Mouse (Mus musculus) testis, postnatal 10 days (tissue): ENCODE data around the gene Lrrc66.

ENCODE experiments used
- DNase-seq: peaks from one replicate; pipeline ENCODE4 v3.0.0; 2021; ENCODE audit warnings: low spot score

Lrrc66 gene

DNA sequence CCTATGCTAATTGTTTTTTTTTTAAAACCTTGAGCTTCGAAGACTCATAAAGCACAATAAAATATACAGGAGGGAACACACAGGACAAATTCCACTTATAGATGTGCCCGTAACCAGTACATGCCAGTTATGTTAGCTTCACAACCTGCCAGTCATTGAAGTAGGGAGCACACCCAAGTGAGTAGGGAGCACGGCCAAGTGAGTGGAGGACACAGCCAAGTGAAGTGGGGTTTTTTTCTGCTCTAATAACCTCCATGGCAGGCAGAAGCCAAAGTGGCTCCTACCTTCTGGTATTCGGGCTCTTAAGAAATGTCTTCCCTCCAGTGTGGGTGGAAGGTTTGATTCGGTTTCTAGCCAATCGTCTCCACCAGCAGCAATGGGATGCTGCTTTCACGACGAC, 19.0 kb downstream of the Lrrc66 start:
- no peak for DNase-seq

DNA sequence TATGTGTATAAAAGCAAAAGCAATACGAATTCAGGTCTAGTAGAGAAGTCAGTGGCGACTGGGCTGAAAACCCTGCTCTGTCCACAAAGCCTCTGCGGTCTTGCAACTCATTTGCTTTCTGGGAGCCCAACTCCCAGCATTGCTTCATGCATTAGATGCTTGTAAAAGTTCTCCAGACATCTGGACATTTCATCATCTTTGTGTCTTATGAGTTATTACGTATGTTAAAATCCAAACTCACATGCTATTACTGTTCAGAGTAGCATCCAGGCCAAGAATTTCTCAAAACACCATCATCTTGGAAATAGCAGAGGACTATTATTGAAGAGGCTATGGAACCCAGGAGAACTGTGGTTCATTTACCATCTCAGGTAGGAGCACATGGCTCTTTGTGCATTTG, 21.3 kb downstream of the Lrrc66 start:
- no peak for DNase-seq

DNA sequence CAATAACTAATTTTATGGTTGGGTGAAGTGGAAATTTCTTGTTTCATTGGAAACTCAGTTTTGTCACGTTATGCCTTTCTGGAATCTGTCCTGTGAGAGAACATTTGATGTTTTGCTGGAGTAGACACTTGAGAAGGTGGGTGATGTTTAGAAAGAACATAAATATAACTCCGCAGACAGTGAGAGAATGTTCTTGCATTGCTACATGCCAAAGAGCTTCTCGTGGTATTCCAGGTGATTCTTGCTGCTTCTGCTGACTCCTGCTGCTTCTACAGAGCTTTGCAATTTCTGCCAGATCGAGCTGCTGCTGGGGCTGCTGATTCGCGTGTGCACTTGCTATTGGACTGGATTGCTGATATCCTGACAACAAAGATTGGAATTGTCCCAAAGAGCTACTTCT, 27.4 kb downstream of the Lrrc66 start:
- no peak for DNase-seq

DNA sequence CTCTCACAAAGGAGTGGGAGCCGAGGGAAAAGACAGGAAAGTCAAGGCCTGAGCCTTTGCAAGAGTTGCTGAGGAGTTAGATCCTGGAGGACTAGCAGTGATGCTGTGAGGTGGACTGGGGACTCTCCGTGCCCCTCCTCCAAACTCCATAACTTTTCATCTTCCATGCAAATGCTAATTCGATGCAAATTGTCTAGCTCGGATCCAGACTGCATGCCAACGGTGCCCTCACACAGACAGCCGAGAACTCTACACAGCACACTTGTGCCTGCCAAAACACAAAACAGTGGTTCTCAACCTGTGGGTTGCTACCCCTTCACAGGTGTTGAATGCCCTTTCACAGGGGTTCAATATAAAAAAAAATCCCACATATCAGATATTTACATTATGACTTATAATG, 27.8 kb downstream of the Lrrc66 start:
- DNase-seq: no peak

DNA sequence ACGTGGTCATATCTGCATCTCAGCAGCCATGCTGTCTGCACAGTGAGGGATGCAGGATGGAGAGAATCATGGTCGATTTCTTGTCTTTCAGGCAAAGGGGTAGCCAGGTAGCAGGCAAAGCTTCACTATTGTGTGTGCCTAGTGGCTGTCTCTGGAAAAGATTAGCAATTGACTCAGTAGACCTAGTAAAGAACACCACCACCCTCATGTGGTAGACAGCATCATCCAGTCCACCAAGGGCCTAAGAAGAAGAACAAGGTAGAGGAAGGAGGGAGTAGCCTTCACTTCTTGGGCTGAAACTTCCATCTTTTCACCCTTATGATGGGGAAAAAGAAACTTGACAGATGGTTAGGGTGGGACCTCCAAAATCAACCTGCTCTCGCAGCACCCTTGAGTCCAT, 29.5 kb downstream of the Lrrc66 start:
- DNase-seq: no peak

DNA sequence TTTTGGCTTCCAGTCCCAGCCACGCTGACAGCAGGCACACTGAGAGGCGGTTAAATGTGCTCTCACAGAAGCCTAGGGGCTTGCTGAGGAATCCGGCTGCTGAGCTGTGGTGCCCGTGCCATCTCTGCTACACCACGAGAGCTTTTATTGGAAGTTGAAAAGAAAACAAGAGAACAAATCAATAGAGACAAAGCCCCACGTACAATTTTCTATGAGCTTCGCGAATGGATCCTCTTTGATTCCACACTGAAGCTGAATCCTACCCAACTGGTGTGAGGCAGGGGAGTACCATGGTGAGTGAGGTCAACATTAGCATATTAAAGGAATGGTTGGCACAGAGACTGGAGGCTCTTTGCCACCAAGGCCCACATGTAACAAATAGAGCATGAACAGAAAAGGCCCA, 31.0 kb downstream of the Lrrc66 start:
- DNase-seq: peak; percentile 27

DNA sequence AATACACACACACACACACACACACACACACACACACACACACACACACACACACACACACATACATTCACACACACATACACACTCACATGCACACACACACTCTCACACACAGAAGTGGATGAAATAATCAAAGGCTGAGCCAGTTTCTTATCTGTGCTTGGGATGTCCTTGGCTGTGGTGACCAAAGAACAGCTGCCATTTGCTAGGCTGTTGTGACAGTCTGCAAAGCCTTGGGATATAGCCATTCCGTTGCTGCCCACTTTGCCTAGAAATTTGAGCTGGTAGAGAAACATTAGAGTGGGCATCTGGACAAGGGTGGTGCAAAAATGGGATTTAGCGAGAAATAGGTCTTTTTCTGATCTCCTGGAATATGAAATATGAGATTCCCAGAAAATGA, 32.3 kb downstream of the Lrrc66 start:
- peak; percentile 33 for DNase-seq

DNA sequence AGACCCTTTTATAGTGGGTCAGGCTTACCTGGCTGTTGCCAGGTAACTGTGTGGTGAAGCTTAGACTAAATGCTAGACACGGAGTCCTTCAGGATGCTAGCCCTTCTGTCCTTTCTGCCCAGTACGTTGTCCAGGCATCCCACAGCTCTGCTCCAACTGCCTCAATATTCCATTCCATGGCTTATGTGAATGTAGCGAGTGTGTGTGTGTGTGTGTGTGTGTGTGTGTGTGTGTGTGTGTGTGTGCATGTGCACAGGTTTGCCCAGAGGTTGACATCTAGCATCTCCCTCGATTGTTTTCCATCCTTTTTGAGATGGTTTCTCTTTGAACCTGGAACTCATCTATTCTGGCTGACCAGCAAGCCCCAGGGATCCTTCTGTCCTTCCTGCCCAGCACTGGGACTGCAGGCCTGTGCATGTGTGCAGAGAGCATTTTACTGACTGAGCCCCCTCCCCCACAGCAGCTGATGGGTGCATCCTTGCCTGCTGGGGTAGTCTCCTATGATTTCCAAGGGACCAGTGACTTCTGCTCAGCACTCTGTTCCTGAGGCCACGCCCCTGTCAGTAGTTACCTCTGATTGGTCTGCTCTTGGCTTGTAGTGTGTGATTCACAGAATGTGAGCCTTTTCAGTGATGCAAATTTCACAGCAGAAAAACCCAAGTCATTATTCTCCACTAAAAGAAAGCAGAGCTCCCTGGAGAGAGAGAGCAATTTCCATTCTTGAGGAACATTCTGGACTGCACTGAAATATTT, 33.2 kb downstream of the Lrrc66 start:
- DNase-seq: peak; percentile 48

DNA sequence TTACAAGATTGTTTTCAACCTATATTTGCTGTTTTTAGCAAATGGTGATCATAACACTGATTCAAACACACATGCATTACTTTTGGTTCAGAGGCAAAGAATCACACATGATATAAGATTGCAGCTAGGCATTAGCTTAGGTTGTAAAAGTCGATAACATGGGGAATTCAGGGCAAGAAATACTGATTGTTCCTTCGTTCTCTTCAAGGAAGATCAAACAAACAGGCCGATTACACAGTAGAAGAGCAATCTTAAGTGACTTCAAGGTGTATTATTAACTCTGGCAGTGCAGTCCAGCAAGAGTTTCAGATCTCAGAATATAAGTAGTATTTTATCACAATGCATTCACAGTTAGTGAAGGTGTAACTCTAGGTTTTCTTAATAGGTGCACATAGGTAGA, 45.2 kb downstream of the Lrrc66 start:
- no peak for DNase-seq

DNA sequence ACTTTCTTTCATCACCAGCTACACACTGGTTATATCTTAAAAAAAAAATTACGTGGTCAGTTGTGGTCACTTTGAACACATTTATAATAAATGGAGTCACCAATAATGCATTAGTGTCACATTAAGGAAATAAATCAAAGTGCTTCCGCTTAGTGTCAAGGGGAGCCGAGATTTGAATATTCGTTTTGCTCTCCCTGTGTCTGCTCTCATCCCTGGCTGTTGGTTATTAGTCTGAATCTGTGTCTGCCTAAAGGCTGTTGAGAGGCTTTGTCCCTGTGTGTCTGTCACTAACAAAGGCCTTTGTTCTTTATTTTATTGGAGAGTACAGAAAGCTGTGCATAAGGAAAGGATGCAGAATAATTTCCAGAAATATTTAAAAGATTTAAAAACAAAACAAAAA, 45.7 kb downstream of the Lrrc66 start:
- DNase-seq: peak; percentile 13

DNA sequence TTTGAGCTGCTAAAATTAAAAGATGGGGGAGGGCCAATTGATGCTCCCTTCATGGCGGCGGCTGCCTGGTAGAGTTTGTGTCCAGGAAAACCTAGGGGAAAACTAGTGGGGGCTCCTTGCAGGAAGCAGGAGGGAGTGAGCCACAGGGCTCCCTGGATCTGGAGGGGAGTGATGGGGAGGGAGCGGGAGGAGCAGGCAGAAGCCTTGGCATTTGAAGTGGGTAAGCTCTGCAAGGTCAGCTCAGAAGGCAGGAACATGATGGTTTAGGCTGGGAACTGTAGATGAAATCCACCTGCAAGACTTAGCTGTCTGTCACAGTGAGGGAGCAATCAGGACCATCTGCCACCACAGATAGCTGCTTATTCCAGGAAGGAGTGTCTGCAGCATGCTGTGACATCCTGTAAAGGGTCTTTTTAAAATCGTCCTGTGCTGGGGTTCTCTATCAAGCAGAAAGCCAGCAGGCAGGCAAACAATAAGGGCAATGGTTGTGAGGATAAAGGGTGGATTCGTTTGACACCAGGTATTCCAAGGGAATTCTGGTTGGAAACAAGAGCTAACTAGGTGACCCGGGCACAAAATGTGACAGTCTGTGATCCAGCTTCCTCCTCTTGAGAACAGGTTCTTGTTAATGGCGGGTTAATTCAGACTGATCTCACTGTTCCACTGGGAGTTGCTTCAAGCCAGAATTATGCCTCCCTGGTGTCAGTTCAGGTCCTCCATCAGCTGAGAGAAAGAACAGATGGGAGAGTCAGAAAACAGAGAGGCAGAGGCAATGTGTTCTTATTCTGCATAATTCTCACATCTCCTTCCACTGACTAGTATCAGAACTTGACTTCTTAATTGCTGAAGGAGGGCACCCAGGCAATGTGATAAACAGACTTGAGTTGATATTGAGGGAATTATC, 46.9 kb downstream of the Lrrc66 start:
- peak; percentile 37 for DNase-seq

DNA sequence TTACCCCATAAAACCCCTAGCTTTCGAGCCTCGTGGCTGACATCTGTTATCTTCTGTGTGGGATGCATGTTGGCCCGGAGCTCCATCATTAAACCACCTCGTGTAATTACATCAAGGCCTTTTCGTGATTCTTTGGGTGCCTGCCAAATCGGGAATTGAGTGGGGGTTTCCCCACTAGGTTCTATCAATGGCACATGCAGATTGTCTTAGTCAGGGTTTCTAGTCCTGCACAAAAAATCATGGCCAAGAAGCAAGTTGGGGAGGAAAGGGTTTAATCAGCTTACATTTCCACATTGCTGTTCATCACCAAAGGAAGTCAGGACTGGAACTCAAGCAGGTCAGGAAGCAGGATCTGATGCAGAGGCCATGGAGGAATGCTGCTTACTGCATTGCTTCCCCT, 48.3 kb downstream of the Lrrc66 start:
- peak; percentile 18 for DNase-seq

DNA sequence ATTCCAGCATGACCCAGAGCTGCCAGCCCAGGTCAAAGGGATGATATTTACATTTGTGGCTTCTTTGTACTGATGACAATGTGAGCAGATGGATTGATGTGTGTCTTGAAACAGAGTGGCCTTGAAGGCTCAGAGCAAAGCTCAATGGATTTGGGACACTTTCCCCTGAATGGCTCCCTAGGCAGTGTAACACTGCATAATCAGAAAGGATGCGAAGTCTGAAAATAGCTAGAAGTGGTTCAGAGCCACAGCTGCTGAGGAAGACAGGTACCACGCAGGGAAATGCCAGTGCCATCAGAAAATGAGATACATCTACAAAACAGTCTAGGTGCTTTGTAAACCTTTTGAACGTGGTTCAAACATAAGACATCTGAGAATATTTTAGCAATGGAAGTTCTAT, 54.2 kb downstream of the Lrrc66 start:
- DNase-seq: no peak

DNA sequence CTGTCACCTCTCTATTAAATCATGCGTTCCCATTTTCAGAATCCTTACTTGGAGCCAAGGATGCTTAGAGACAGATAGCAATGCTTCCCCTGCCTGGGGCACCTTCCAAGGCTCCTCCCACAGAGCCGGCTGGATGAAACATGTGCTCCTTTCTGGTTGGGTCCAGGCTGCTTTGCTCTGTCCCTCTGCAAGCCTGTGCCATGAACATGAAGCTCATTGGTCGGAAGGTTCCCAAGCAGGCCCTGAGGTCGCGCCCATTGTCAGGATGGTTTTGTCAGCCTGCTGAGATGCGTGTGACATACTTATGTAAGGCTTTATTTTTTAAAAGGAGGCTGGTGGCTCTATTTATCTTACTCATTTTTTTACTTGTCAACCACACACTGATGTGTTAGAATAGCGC, 55.6 kb downstream of the Lrrc66 start:
- DNase-seq: no peak

DNA sequence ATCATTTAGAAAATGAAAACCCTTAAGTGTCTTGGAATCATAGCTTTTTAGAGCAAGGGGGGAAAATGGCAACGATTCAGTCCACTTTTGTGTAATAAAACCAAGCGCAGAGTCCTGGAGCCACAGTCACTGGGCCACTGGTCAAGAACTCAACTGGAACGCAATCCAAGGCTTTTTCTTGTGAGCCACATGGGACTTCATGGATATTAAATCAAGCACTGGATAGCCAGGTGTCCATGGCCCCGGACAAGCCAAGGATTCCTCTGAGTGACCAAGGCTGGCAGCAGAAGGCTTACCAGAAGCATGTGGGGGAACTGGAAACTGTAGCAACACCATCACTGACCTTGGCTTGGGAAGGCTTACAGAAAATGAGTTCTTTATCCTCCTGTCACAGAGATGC, 57.7 kb downstream of the Lrrc66 start:
- no peak for DNase-seq

DNA sequence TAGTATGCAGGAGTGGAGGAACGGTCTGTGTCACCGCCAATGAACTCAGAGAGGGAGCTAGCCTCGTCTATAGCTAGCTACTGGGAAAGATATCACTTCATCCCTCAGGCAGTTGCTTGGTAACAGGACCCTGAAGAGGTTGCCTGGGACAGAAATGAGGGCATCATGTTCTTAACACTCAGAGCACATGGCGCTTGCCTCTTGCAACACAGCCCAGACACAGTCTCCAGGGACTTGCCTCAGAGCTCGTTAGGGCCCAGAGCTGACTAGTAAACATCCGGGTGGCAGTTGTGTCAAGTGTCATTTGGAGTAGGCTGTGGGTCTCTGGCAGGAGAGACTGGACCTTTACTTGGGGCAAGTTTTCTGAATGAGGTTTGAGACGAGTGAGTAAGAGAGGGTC, 58.5 kb downstream of the Lrrc66 start:
- DNase-seq: no peak

DNA sequence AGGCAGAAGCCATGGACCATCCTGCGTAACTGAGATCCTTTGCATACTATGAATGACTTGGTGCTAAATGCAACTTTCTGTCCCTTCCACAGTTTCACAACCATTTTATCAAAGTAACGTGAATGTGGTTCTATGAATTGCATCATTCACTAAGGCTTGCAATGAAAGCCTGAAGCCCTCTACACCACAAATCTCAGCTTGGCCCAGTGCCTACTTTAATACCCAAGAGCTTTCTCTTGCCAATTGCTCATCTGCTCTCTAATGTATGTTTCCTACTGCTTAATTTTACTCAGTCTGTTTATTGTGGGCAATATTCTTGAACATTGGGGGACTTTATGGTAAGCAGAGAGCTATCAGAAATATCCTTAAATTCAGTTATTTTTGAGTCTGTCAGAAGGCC, 59.5 kb downstream of the Lrrc66 start:
- DNase-seq: no peak

DNA sequence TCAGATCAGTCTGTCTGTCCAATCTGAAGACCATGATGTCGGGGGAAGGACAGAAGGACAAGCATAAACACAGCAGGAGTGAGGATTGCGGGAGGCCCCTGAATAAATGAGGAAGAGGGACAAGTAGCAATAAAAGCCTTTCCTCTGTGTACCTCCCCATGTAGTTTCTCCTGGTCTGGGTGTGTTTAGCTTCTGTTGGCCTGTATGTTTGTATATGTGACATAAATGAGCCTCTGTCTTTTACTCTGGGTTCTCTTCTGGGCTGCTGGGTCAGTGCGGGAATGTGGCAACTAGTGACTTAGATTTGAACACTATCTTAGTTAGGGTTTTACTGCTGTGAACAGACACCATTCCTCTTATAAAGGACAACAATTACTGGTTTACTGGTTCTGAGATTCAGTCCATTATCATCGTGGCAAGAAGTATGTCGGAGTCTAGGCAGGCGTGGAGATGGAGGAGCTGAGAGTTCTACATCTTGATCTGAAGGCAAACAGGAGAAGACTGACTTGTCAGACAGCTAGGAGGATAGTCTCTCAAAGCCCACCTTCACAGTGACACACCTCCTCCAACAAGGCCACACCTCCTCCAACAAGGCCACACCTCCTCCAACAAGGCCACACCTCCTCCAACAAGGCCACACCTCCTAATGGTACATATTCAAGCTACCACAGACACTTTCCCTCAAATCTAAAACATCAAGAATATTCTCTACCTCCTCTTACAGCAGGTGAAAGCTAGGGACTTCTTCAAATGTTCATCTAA, 60.8 kb downstream of the Lrrc66 start:
- DNase-seq: peak; percentile 27

DNA sequence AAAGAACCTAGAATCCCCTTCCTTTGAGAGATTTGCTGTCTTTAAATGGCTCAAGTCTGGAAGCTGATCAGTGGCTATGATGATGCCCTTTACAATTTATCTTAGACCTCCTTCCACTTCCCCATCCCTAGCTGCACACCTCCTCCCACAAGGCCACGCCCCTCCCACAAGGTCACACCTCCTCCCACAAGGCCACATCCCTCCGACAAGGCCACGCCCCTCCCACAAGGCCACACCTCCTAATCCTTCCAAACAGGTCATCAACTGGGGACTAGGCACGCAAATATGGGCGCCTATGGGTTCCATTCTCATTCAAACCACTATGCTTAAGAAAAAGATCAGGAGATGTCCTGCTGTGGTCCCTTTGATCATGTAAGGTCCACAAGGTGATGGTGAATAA, 63.1 kb downstream of the Lrrc66 start:
- DNase-seq: peak; percentile 45

DNA sequence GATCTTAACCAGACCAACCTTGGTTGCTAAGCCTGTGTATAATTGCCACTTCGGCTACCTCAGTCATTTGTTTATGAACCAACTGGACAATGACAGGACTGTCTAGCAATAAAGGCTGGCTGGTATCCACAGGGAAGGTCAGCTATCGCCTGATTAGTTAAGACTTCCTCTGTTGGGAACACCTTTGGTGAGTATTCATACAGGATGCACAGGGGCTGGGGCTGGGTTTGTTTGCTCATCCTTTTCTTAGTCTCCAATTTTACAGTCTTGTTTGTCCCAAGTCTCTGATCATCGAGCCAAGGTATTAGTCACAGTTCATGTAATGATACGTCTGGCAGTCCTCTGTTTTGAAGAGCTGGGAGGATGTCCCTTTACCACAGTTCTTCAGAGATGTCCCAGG, 65.4 kb downstream of the Lrrc66 start:
- DNase-seq: no peak

DNA sequence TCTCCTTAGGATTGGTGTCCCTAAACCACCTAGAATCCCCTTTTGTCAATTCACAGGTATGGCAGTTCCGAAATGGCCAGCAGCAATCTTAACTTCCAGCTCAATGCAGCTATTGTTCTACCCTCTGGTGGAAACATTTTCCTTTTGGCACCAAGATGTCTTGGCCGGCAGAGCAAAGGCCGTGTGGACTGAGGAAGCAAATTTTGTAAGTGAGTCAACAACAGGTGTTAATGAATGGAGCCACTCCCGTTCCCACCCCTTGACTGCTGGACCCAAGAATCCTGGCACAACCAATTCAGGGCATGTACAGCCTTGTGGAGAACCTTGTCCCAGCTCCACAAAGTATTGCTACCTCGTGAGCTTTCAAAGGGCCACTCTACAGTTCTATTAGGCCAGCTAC, 66.2 kb downstream of the Lrrc66 start:
- no peak for DNase-seq

DNA sequence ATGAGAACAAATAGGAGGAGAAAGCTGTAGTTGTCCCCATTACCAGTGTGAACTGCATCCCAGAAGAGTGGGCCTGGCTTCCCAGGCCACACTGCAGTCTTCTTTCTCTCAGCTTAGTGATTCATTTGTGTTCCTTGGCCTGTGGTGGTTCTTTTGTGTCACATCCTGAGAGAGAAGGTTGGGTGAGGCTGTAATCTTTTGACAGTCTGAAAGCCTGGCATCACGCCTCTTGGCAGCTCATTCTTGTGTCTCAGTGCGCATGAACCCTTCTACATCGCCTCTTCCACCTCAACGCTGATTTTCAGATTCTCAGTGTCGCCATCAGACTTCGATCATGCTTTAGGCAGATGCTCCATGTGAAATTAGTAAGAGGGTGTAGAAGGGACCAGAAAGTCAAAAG, 68.3 kb downstream of the Lrrc66 start:
- DNase-seq: no peak

DNA sequence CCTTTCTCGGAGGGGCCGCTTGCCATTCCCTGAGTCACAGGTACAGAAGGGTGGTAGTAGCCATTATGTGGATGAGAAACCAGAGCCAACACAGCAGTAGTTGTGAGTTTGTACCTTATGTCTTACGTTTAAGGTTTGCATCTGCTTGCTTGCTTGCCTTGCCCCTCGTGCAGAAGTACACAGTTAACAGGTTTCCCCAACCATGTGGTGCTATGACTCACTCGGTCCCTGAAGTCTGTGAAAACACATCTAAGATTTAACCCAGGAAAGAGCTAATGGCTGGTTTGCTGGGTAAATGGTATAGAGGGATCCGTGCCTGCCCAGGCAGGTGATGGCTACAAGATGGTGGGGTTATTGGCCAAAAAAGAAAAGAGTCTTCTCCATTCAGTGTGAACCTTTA, 73.6 kb downstream of the Lrrc66 start:
- DNase-seq: no peak
